Mouse (Mus musculus): ENCODE results near the gene Pip5k1c. TPM values are rescaled to one million over a fixed set of nuclear protein-coding genes. Genes with fewer than 3 reads are reported as not detected.

Gene Pip5k1c
- polyA plus RNA-seq, 1 experiment from 2014 or later = 97.2 TPM

DNA sequence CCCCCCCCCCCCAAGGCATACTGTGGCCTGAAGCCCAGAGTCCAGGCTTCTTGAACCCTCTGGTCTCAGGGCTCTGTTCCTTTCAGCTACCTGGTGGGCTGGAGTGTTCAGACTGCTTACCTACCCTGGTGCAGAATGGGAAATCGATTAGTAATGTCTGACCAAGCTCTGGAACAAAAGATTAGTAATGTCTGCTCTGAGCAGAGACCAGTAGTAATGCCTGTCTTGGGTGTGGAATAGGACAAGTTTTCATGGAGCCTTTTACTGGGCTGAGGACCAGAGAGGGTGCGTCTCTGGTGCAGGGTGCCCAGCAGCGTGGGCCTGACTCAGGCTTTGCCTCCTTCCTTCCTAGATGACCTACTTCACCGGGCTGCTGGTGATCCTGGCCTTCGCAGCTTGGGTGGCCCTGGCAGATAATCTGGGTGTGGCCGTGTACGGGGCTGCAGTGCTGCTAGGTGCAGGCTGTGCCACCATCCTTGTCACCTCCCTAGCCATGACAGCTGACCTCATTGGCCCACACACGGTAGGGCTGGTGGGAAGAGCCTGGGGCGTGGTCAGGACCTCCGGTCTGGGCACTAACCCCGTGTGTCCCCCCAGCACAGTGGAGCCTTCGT, 69.7 kb downstream of the Pip5k1c start:
- H3K9ac ChIP-seq = no peak overlapping the region
- H3K27me3 ChIP-seq = peaks cover 44% of the 10 kb centered on the region
- no peaks in the 10 kb centered on the region for H3K9me3 ChIP-seq
- H3K36me3 ChIP-seq = peaks cover 31% of the 10 kb centered on the region
- H3K27ac ChIP-seq = no peak overlapping the region
- peaks cover 64% of the 10 kb centered on the region for H3K4me1 ChIP-seq (replicated peaks)
- no peak overlapping the region for H3K4me3 ChIP-seq
- WGBS = 79% methylated on average over 12 of the region's 12 CpGs
- ATAC-seq (ENCODE audit: low FRiP score) = no peak
- no peak overlapping the region for H3K4me2 ChIP-seq

DNA sequence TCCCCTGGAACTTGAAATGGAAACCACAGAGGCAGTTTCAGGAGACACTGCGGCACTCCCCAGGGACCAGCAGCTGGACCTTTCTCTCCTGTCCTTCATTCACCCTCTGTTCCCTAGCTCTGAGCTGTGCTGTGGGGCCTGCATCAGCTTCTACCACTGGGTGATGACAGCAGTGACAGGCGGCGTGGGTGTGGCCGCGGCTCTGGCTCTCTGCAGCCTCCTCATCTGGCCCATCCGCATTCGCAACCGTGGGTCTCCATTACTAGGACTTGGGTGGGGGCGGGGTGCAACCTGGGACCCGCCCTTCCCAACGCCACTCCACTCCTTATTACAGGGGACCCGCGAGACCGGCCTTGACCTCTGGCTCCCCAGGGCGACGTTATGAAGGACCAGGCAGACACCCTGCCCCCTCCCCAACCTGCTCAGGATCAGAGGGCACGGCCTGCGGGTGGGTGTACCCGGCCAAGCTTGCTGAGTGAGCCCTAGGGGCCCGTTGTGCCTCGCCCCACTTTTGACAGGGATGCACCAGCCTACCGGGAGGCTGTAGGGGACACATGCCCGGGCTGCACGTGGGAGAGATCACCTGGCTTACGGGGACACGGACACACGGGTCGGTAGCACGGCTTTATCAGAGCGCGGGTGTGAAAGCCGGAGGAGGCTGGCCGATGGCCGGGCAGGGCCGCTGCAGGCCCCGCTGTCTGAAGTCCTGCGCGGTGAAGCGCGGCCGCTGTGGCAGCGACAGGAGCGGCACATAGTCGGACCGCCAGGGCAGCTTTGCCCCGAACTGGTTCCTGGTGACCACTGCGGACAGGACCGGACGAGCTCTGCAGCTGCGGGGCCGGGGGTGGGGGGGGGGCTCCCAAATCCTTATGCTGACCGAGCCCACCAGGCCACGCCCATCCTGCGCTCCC, 70.9 kb downstream of the Pip5k1c start:
- peak overlapping the region; percentile 63 for H3K9ac ChIP-seq
- peaks cover 54% of the 10 kb centered on the region for H3K4me1 ChIP-seq (replicated peaks)
- peak overlapping the region; percentile 52 for H3K4me2 ChIP-seq
- no peaks in the 10 kb centered on the region for H3K9me3 ChIP-seq
- ATAC-seq (ENCODE audit: low FRiP score) = no peak
- H3K36me3 ChIP-seq = peaks cover 43% of the 10 kb centered on the region
- H3K27ac ChIP-seq = no peak overlapping the region
- WGBS = 10% methylated on average over 54 of the region's 54 CpGs
- peaks cover 42% of the 10 kb centered on the region for H3K27me3 ChIP-seq
- H3K4me3 ChIP-seq = peak overlapping the region; percentile 30

DNA sequence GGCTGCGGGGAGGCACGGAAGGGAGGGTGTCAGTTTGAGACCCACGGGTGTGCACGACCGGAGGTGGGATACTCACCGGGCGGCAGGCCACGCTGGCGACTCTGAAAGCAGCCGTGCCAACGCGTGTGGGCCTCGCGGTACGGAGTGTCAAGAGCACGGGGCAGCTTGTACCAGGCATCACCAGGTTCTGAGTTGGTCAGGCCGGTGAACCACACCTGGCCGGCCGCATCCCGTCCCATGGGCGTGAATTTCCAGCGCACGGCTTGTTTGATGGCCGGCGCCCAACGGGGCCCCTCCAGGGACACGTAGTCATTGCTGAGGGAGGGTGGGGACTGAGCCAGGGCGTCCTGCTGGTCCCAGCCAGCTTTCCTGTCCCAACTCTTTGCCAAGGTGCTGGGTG, 71.9 kb downstream of the Pip5k1c start:
- H3K9ac ChIP-seq = peak overlapping the region; percentile 63
- no peaks in the 10 kb centered on the region for H3K9me3 ChIP-seq
- no peak for ATAC-seq (ENCODE audit: low FRiP score)
- peak overlapping the region; percentile 52 for H3K4me2 ChIP-seq
- H3K4me1 ChIP-seq (replicated peaks) = peaks cover 47% of the 10 kb centered on the region
- H3K4me3 ChIP-seq = peak overlapping the region; percentile 30; the same call in 1 of the 2 replicates
- 12% methylated on average over 28 of the region's 28 CpGs for WGBS
- H3K27me3 ChIP-seq = peaks cover 36% of the 10 kb centered on the region
- peaks cover 53% of the 10 kb centered on the region for H3K36me3 ChIP-seq
- no peak overlapping the region for H3K27ac ChIP-seq

DNA sequence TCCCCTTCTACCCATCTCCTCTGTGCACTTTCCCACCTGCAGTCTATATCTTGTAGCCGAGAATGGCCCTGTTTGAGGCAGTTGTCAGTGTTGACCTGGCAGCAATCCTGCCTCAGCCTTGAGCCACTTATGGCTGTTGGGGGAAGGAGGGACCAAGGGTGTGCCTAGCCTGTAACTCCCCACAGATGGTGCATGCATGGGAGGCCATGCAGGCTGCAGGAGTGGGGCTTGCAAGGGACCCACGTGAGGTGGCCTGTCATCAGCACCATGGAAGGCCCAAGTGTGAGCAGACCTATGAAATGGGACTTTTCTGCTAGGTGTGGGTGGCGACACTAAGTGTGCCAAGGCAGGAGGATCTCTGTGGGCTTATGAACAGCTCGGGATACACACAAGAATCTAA, 72.3 kb downstream of the Pip5k1c start:
- peaks cover 47% of the 10 kb centered on the region for H3K4me1 ChIP-seq (replicated peaks)
- H3K27me3 ChIP-seq = peaks cover 34% of the 10 kb centered on the region
- H3K4me3 ChIP-seq = 0 out of 2 replicates have a peak overlapping the region, but pooled peaks have one; percentile 30
- H3K9ac ChIP-seq = peak overlapping the region; percentile 63; the same call in 1 of the 2 replicates
- H3K9me3 ChIP-seq = no peaks in the 10 kb centered on the region
- ATAC-seq (ENCODE audit: low FRiP score) = no peak
- H3K4me2 ChIP-seq = no peak overlapping the region
- H3K36me3 ChIP-seq = peaks cover 57% of the 10 kb centered on the region
- no peak overlapping the region for H3K27ac ChIP-seq
- 36% methylated on average over 4 of the region's 4 CpGs for WGBS

DNA sequence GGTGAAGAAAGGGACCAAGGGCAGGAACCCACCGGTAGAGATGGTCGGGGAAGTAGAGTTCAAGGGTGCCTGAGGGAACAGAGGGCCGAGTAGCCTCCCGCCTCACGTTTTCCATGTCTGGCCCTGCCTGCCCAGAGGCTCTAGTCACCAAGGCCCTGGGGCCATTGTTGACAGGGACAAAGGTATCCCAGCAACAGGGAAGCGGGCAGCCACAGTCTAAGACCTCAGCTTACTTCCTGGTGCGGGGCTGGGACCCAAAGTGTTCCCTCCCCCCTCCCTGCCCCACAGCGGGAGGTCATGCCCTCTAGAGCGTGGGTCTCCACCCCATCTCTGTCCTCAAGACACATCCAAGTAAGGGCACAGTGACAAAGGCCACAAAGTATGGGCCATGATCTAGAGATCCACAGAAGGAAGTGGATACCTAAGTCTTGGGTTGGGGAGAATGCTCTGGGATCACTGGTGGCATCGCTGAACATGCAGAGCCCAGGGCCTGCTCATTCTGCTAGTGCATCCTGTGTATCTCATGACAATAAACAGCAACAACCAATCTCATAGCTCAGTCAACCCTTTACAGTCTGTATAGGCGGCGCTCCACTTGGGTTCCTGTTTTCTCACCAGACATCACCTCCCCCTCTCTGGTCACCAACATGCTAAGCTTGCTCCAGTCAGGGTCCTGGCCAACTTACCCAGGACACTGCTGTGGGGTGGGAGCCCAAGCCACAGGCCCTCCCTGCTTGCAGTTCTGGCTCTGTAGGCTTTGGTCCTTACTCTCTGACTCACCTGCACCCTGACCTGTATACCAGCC, 73.1 kb downstream of the Pip5k1c start, which contains the start of gene 4930404N11Rik:
4930404N11Rik (minus strand) TSS at position 145 of the 805 bp plus-strand sequence.
- H3K4me3 ChIP-seq = peak within 1 kb of the TSS; percentile 30; the same call in 1 of the 2 replicates
- no peaks in the 10 kb centered on the region for H3K9me3 ChIP-seq
- peak within 1 kb of the TSS; percentile 63 for H3K9ac ChIP-seq
- peak within 1 kb of the TSS; percentile 26; the same call in 1 of the 2 replicates for H3K27ac ChIP-seq
- no peak; the same call in 1 of the 2 replicates for ATAC-seq (ENCODE audit: low FRiP score)
- peaks cover 34% of the 10 kb centered on the region for H3K27me3 ChIP-seq
- peak within 1 kb of the TSS; percentile 52 for H3K4me2 ChIP-seq
- peaks cover 42% of the 10 kb centered on the region for H3K4me1 ChIP-seq (replicated peaks)
- peaks cover 65% of the 10 kb centered on the region for H3K36me3 ChIP-seq
- 18% methylated on average over 12 of the region's 12 CpGs for WGBS

DNA sequence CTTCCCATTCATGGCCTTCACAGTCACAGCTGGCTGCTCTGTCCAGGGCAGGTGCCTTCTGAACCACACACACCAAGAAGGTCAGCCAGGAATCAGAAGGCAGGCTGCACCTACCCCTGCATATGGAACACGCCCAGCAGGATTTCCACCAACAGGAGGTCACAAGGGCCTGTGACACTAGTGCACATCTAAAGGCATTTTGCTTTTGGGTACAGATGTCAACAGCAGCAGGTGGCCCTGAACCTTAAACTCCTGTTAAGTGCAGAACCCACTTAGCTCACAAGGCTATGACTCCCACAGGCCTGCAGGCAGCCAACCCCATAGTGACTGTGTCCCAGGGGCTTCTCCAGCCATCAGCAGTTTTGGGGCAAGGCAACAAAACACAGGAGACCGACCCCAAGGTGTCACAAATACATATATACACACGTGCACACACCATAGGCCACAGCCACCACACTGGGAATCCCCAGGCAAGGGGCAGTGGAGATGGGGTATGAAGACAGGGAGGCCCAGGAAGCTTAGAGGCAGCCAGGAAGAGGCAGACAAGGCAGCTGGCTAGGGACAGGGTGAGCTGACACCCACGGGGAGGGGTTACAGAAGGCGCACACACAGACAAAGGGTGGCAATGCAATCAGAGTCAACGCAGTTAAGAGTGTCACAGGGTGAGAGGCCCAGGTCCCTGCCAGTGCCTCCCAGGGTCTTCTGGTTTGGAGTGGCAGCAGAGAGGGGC, 73.9 kb downstream of the Pip5k1c start:
- no peaks in the 10 kb centered on the region for H3K9me3 ChIP-seq
- H3K4me3 ChIP-seq = no peak overlapping the region
- H3K36me3 ChIP-seq = peaks cover 67% of the 10 kb centered on the region
- WGBS = 74% methylated on average over 6 of the region's 6 CpGs
- peaks cover 38% of the 10 kb centered on the region for H3K4me1 ChIP-seq (replicated peaks)
- peaks cover 34% of the 10 kb centered on the region for H3K27me3 ChIP-seq
- H3K27ac ChIP-seq = 0 out of 2 replicates have a peak overlapping the region, but pooled peaks have one; percentile 26
- H3K4me2 ChIP-seq = no peak overlapping the region
- ATAC-seq (ENCODE audit: low FRiP score) = no peak
- no peak overlapping the region for H3K9ac ChIP-seq

DNA sequence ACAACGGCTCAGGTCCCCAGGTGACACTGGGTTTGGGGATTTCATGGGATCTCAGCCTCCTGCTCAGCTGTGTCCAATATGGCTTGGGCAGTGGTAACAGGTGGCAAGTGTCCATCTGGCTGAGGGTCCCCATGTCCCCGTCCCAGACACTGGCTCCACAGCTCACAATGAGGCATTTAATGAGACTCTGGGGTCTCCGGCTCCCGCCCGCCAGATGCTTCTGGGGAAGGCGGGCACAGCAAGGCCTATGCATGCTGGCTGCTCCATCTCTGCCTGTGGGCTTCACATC, 74.4 kb downstream of the Pip5k1c start:
- ATAC-seq (ENCODE audit: low FRiP score) = no peak
- H3K9me3 ChIP-seq = no peaks in the 10 kb centered on the region
- no peak overlapping the region for H3K9ac ChIP-seq
- no peak overlapping the region for H3K4me2 ChIP-seq
- H3K4me1 ChIP-seq (replicated peaks) = peaks cover 38% of the 10 kb centered on the region
- peaks cover 65% of the 10 kb centered on the region for H3K36me3 ChIP-seq
- no peak overlapping the region for H3K27ac ChIP-seq
- peaks cover 34% of the 10 kb centered on the region for H3K27me3 ChIP-seq
- WGBS = 68% methylated on average over 6 of the region's 6 CpGs
- H3K4me3 ChIP-seq = no peak overlapping the region

Small RNA genes within 50 kb of the gene (microRNA-seq; reads per million reads assigned to microRNA genes)
- 13.3 reads per million, percentile 25 among the genes with 10 or more reads in this experiment for gene Mir3057

Other genes starting within 250 kb of the Pip5k1c start
- 292 and 304 TPM in 2 replicates for gene Sgta, start 232.8 kb upstream of the Pip5k1c start, polyA plus RNA-seq (2015; fragmentation: Nextera tagmentation; extraction: Ambion mirVana)
- gene Thop1, start 222.9 kb upstream of the Pip5k1c start, polyA plus RNA-seq (2015; fragmentation: Nextera tagmentation; extraction: Ambion mirVana) = 45.0 and 46.9 TPM in 2 replicates
- gene Creb3l3, start 194.1 kb upstream of the Pip5k1c start, polyA plus RNA-seq (2015; fragmentation: Nextera tagmentation; extraction: Ambion mirVana) = 0.26 and 0.41 TPM in 2 replicates
- 224 and 227 TPM in 2 replicates for gene Map2k2, start 187.0 kb upstream of the Pip5k1c start, polyA plus RNA-seq (2015; fragmentation: Nextera tagmentation; extraction: Ambion mirVana)
- gene Zbtb7a, start 157.7 kb upstream of the Pip5k1c start, polyA plus RNA-seq (2015; fragmentation: Nextera tagmentation; extraction: Ambion mirVana) = 13.2 and 13.5 TPM in 2 replicates
- 58.4 and 62.3 TPM in 2 replicates for gene Pias4, start 125.0 kb upstream of the Pip5k1c start, polyA plus RNA-seq (2015; fragmentation: Nextera tagmentation; extraction: Ambion mirVana)
- gene Eef2, start 116.3 kb upstream of the Pip5k1c start, polyA plus RNA-seq (2015; fragmentation: Nextera tagmentation; extraction: Ambion mirVana) = 561 and 576 TPM in 2 replicates
- gene Dapk3, start 110.0 kb upstream of the Pip5k1c start, polyA plus RNA-seq (2015; fragmentation: Nextera tagmentation; extraction: Ambion mirVana) = 59.1 and 61.7 TPM in 2 replicates
- 0.13 and 0.26 TPM in 2 replicates for gene 4930442H23Rik, start 109.1 kb upstream of the Pip5k1c start, polyA plus RNA-seq (2015; fragmentation: Nextera tagmentation; extraction: Ambion mirVana)
- gene Nmrk2, start 90.9 kb upstream of the Pip5k1c start, polyA plus RNA-seq (2015; fragmentation: Nextera tagmentation; extraction: Ambion mirVana) = 0.09 and 0.10 TPM in 2 replicates
- 68.1 TPM in 2 replicates for gene Atcay, start 62.1 kb upstream of the Pip5k1c start, polyA plus RNA-seq (2015; fragmentation: Nextera tagmentation; extraction: Ambion mirVana)
- 19.7 and 21.6 TPM in 2 replicates for gene Zfr2, start 59.8 kb upstream of the Pip5k1c start, polyA plus RNA-seq (2015; fragmentation: Nextera tagmentation; extraction: Ambion mirVana)
- 16.4 and 16.9 TPM in 2 replicates for gene Matk, start 40.0 kb upstream of the Pip5k1c start, polyA plus RNA-seq (2015; fragmentation: Nextera tagmentation; extraction: Ambion mirVana)
- gene Mrpl54, start 26.0 kb upstream of the Pip5k1c start, polyA plus RNA-seq (2015; fragmentation: Nextera tagmentation; extraction: Ambion mirVana) = 134 and 144 TPM in 2 replicates
- gene Apba3, start 26.0 kb upstream of the Pip5k1c start, polyA plus RNA-seq (2015; fragmentation: Nextera tagmentation; extraction: Ambion mirVana) = 29.7 and 30.6 TPM in 2 replicates
- gene Tjp3, start 1.4 kb upstream of the Pip5k1c start, polyA plus RNA-seq (2015; fragmentation: Nextera tagmentation; extraction: Ambion mirVana) = 4.5 and 5.2 TPM in 2 replicates
- 33.5 and 34.7 TPM in 2 replicates for gene Cactin, start 28.1 kb downstream of the Pip5k1c start, polyA plus RNA-seq (2015; fragmentation: Nextera tagmentation; extraction: Ambion mirVana)
- 4.6 and 5.6 TPM in 2 replicates for gene Tbxa2r, start 35.8 kb downstream of the Pip5k1c start, polyA plus RNA-seq (2015; fragmentation: Nextera tagmentation; extraction: Ambion mirVana)
- not detected in 2 replicates for gene Gipc3, start 50.3 kb downstream of the Pip5k1c start, polyA plus RNA-seq (2015; fragmentation: Nextera tagmentation; extraction: Ambion mirVana)
- 47.3 and 50.4 TPM in 2 replicates for gene Hmg20b, start 57.5 kb downstream of the Pip5k1c start, polyA plus RNA-seq (2015; fragmentation: Nextera tagmentation; extraction: Ambion mirVana)
- gene Mfsd12, start 64.5 kb downstream of the Pip5k1c start, polyA plus RNA-seq (2015; fragmentation: Nextera tagmentation; extraction: Ambion mirVana) = 11.9 and 12.4 TPM in 2 replicates
- 1.0 and 1.1 TPM in 2 replicates for gene 4930404N11Rik, start 72.9 kb downstream of the Pip5k1c start, polyA plus RNA-seq (2015; fragmentation: Nextera tagmentation; extraction: Ambion mirVana)
- 121 and 126 TPM in 2 replicates for gene Fzr1, start 85.6 kb downstream of the Pip5k1c start, polyA plus RNA-seq (2015; fragmentation: Nextera tagmentation; extraction: Ambion mirVana)
- gene Dohh, start 91.5 kb downstream of the Pip5k1c start, polyA plus RNA-seq (2015; fragmentation: Nextera tagmentation; extraction: Ambion mirVana) = 72.1 and 74.8 TPM in 2 replicates
- gene Gm48551, start 91.5 kb downstream of the Pip5k1c start, polyA plus RNA-seq (2015; fragmentation: Nextera tagmentation; extraction: Ambion mirVana) = 6.5 and 8.1 TPM in 2 replicates
- 2.0 and 2.3 TPM in 2 replicates for gene Gm48552, start 96.0 kb downstream of the Pip5k1c start, polyA plus RNA-seq (2015; fragmentation: Nextera tagmentation; extraction: Ambion mirVana)
- gene Smim24, start 100.1 kb downstream of the Pip5k1c start, polyA plus RNA-seq (2015; fragmentation: Nextera tagmentation; extraction: Ambion mirVana) = 1.8 TPM in 2 replicates
- gene Nfic, start 162.7 kb downstream of the Pip5k1c start, polyA plus RNA-seq (2015; fragmentation: Nextera tagmentation; extraction: Ambion mirVana) = 21.3 and 22.4 TPM in 2 replicates
- gene Celf5, start 189.7 kb downstream of the Pip5k1c start, polyA plus RNA-seq (2015; fragmentation: Nextera tagmentation; extraction: Ambion mirVana) = 61.3 and 69.0 TPM in 2 replicates
- 56.0 and 62.1 TPM in 2 replicates for gene Ncln, start 203.4 kb downstream of the Pip5k1c start, polyA plus RNA-seq (2015; fragmentation: Nextera tagmentation; extraction: Ambion mirVana)
- gene S1pr4, start 207.2 kb downstream of the Pip5k1c start, polyA plus RNA-seq (2015; fragmentation: Nextera tagmentation; extraction: Ambion mirVana) = 0.93 and 0.95 TPM in 2 replicates
- gene Gna15, start 231.3 kb downstream of the Pip5k1c start, polyA plus RNA-seq (2015; fragmentation: Nextera tagmentation; extraction: Ambion mirVana) = 1.2 and 1.7 TPM in 2 replicates

Data from hindbrain, embryonic 13.5 days (tissue).